Mouse (Mus musculus) hematopoietic multipotent progenitor cell, adult 10-12 weeks (in vitro differentiated cells): ENCODE measurements around the gene Prrt3. TPM values are rescaled to one million over a fixed set of nuclear protein-coding genes. Genes with fewer than 3 reads are reported as not detected.

Experiments used
- polyA plus RNA-seq: library from polyadenylated mRNA; stranded (reverse); fragments of >175 nt; gene quantifications from 2 replicates; pipeline ENCODE4 v1.2.3, GENCODE M21; 2012; ENCODE audit warnings: low replicate concordance

Gene Prrt3
- 0.06 and 0.38 TPM in 2 replicates for polyA plus RNA-seq

DNA sequence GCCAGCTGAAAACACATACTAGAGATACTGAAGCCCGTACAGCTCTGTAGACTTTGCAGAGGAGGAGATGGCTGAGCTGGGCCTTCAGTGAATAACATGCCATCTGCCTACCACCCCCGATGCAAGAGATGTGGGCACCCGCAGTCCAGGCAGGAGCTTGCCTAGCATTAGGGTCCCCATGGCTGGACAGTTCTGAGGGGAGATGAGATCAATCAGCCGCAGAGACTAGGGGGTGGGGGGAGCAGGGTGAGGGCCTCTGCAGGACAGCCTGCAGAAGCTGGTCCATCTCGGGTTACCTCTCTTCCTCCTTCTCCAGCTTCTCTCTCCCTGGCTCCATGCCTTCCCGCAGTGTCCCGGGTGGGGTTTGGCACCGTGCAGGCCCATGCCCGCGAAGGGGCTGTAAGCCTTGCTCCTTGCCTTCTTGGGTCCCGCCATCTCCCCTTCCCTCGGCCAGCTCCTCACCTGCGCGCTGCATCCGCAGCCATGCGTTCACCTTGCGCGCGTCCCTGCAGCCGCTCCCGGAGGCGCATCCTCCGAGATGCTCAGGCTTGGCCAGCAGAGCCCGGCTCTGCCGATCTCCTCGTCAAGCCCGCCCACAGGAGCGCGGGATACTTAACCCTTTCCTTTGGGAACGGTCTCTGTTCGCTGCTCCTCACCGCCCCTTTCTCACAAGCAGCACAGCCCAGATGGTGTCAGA lies at the start of gene Prrt3:
Gene Prrt3, minus strand, starts transcription at position 544 of the 697 bp plus-strand sequence.

DNA sequence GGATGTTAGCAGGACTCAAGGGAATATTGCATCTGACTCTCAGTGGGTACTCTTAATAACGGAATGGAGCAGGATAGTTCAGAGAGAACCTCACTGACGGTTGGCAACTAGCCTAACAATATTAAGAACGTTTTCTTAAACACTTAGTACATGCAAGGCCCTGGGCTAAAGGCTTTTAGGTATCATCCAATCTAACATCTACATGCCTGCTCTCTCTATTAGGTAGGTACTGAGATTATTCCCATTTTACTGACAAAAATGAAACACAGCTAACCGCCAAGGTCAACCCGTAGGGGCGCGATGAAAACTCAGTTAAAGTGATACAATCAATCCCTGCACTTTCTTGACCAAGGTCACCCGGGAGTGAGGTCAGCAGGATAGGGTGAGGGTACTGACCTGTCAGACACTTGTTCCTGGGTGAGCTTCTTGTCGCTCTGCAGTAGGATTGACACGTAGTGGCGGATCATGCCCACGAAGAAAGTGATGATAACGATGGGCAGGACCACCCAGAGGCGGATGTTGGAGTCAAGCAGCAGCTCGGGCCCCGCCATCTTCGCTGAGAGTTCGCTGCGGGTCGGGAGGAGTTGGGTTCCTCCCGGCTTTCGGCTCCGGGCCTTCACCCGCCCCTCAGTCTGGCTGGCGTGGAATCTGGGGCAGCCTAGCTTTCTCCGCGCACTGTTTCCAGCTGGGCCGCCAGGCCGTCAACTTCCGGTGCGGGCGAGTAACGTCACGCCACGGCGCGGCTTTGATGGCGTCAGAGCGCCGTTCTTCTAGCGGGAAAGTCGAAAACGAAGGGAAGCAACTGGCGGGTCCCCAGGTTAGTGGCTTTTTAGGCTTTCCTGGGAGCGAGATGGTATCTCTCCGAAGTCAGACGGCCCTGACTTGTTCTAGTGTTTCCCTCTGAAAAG lies 29.5 kb upstream of the Prrt3 start, which contains the start of the genes Emc3 and Fancd2:
Gene Emc3, minus strand, starts transcription at position 721 of the 908 bp plus-strand sequence.
Gene Fancd2, plus strand, starts transcription at position 751 of the 908 bp plus-strand sequence.

DNA sequence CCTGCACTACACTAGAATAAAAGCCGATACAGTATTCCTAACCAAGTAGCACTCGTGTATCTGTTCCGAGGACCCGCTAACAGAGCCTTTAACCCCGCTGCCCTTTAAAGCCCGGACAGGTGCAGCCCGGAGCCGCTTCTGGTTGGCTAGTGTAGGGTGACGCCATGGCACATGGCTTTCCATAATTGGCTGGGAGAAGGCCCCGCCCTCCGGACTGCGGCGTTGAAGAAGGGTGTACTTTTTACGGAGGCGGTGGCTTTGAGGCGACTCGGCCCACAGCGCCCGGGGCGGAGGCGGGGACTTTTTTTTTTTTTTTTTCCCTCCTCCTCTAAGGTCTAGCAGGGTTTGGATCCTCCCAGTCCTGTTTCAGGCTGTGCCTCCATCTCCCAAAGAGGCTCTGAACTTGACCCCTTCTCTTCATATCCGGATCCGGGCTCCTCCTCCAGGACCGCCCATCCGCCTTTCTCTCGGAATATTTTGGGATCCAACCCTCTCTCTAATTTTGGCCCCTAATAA lies 18.6 kb downstream of the Prrt3 start, which contains the start of gene Creld1:
Gene Creld1, plus strand, starts transcription at position 198 of the 516 bp plus-strand sequence.

DNA sequence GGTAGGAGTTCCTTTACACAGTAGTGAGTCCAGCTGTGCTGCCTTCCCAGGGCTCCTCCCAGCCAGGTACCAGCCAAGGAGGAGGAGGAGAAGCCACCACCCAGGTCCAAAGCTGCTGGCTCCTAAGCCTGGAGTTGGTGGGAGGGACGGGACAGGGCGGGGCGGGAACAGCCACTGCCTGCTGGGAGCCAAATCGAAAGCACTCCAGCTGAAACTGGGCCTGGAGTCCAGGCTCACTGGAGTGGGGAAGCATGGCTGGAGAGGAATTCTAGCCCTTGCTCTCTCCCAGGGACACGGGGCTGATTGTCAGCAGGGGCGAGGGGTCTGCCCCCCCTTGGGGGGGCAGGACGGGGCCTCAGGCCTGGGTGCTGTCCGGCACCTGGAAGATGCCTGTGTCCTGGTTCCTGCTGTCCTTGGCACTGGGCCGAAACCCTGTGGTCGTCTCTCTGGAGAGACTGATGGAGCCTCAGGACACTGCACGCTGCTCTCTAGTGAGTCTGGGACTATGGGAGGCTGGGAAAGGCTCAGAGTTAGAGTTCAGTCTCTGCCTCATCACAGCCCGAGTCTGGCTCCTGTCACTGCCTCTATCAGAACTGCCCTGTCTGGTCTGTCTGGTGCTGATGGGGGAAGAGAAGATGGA lies 30.3 kb downstream of the Prrt3 start, which contains the start of gene Il17rc:
Gene Il17rc, plus strand, starts transcription at position 131 of the 640 bp plus-strand sequence.

DNA sequence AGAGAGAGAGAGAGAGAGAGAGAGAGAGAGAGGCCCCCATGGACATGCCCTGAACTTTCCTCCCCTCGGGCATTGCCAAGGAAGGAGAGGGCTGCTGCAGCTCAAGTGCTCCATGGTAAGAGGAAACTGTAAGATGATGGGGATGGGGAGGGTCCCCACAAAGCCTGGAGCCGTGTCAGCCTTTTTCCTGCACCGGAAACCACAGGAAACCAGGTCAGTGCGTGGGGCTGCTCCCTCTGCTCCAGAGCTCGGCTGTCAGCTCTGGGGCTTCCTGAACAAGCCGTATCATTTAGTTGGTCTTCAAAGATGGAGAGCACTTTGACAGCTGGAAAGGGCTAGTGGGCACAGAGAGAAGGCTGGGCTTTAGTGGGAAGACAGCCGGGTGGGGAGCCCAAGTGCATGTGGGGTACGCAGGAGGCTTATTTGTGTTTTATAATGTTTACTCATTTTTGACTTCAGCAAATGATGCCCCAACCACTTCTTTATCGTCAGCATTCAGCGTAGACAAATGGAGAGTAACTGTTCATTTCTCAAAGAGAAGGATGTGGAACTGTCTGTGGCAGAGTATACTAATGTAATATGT lies 43.7 kb downstream of the Prrt3 start, which contains the start of gene Il17re:
Gene Il17re, plus strand, starts transcription at position 533 of the 583 bp plus-strand sequence.

Other genes starting within 250 kb of the Prrt3 start
- 0.08 and 0.11 TPM in 2 replicates for gene Cpne9, start 219.6 kb downstream of the Prrt3 start, polyA plus RNA-seq
- 36.5 and 95.3 TPM in 2 replicates for gene Brpf1, start 194.8 kb downstream of the Prrt3 start, polyA plus RNA-seq
- gene Ogg1, start 175.0 kb downstream of the Prrt3 start, polyA plus RNA-seq, result 8.4 and 10.8 TPM in 2 replicates
- gene Camk1, start 157.9 kb downstream of the Prrt3 start, polyA plus RNA-seq, result 8.6 and 13.3 TPM in 2 replicates
- gene Tada3, start 124.0 kb downstream of the Prrt3 start, polyA plus RNA-seq, result 44.8 and 81.1 TPM in 2 replicates
- gene Arpc4, start 123.8 kb downstream of the Prrt3 start, polyA plus RNA-seq, result 255 and 685 TPM in 2 replicates
- 18.3 and 25.1 TPM in 2 replicates for gene Ttll3, start 112.7 kb downstream of the Prrt3 start, polyA plus RNA-seq
- 78.3 and 88.5 TPM in 2 replicates for gene Rpusd3, start 82.6 kb downstream of the Prrt3 start, polyA plus RNA-seq
- not detected in 2 replicates for gene Cidec, start 66.2 kb downstream of the Prrt3 start, polyA plus RNA-seq
- 7.8 and 9.2 TPM in 2 replicates for gene Jagn1, start 59.4 kb downstream of the Prrt3 start, polyA plus RNA-seq
- 0.45 and 1.00 TPM in 2 replicates for gene Il17re, start 43.4 kb downstream of the Prrt3 start, polyA plus RNA-seq
- 0.68 and 1.3 TPM in 2 replicates for gene Il17rc, start 30.5 kb downstream of the Prrt3 start, polyA plus RNA-seq
- 24.9 and 25.5 TPM in 2 replicates for gene Creld1, start 18.6 kb downstream of the Prrt3 start, polyA plus RNA-seq
- 23.9 and 78.7 TPM in 2 replicates for gene Emc3, start 29.7 kb upstream of the Prrt3 start, polyA plus RNA-seq
- gene Fancd2, start 29.8 kb upstream of the Prrt3 start, polyA plus RNA-seq, result 0.29 and 0.49 TPM in 2 replicates
- gene Fancd2os, start 98.8 kb upstream of the Prrt3 start, polyA plus RNA-seq, result not detected in 2 replicates
- gene Brk1, start 102.8 kb upstream of the Prrt3 start, polyA plus RNA-seq, result 24.5 and 57.9 TPM in 2 replicates
- 8.2 and 21.3 TPM in 2 replicates for gene Vhl, start 122.0 kb upstream of the Prrt3 start, polyA plus RNA-seq
- gene Irak2, start 136.5 kb upstream of the Prrt3 start, polyA plus RNA-seq, result 79.5 and 135 TPM in 2 replicates
- 39.9 and 62.7 TPM in 2 replicates for gene Tatdn2, start 195.1 kb upstream of the Prrt3 start, polyA plus RNA-seq
- gene Ghrl, start 217.9 kb upstream of the Prrt3 start, polyA plus RNA-seq, result 0.89 TPM in 1 of 2 replicates, not detected in the other
- gene Sec13, start 238.8 kb upstream of the Prrt3 start, polyA plus RNA-seq, result 12.3 and 33.6 TPM in 2 replicates